Mouse (Mus musculus): Measurements from ENCODE around the gene Rbm20.

- TF ChIP-seq CTCF (IDR thresholded peaks at IDR 0.05; ENCODE audit: low read depth) (peak; percentile 59), EP300 (optimal IDR thresholded peaks at IDR 0.05) (no peak)
Measured at GRCm38 (mm10) chr19:53752993-53753392, 75.9 kb downstream of the Rbm20 start.

Data from stomach, postnatal 0 days (tissue).